In genomic region chr10:12380139-12380538, GRCm38 (mm10) we compare ENCODE assay signal across 16 mouse cellular contexts.
"Had no signal": no experiment of that assay in that cellular context is flagged by ENCODE, and none has a peak within 500 bp of the region (broad histone marks: within the 10 kb centered on the region; RNA-seq: fewer than 3 reads in every experiment).

No protein-coding gene starts in this region.

- H3K4me3 ChIP-seq: neural tube, embryonic 13.5 days; neural tube, embryonic 15.5 days; stomach, embryonic 15.5 days had no signal

- H3K36me3 ChIP-seq: neural tube, embryonic 13.5 days; neural tube, embryonic 15.5 days; stomach, embryonic 15.5 days had no signal

- H3K4me1 ChIP-seq: neural tube, embryonic 13.5 days; neural tube, embryonic 15.5 days; stomach, embryonic 15.5 days had no signal

- H3K9ac ChIP-seq: neural tube, embryonic 13.5 days; neural tube, embryonic 15.5 days; stomach, embryonic 15.5 days had no signal

- H3K9me3 ChIP-seq: neural tube, embryonic 13.5 days; neural tube, embryonic 15.5 days; stomach, embryonic 15.5 days had no signal

- H3K27ac ChIP-seq: neural tube, embryonic 13.5 days; neural tube, embryonic 15.5 days; stomach, embryonic 15.5 days; stomach, postnatal 0 days had no signal

- H3K27me3 ChIP-seq: neural tube, embryonic 13.5 days; neural tube, embryonic 15.5 days; stomach, embryonic 15.5 days had no signal

- DNase-seq: retina, postnatal 1 day; right cerebral cortex, adult 18-20 months; right cerebral cortex, postnatal 14 days; right cerebral cortex, postnatal 25 days; right cerebral cortex, postnatal 4 days; spleen, adult 18-20 months; thymus, adult 18-20 months; thymus, adult 2 months; thymus, postnatal 14 days; thymus, postnatal 25 days; thymus, postnatal 36 days; thymus, postnatal 4 days had no signal

- H3K4me2 ChIP-seq: neural tube, embryonic 13.5 days; neural tube, embryonic 15.5 days; stomach, embryonic 15.5 days had no signal
